Mouse (Mus musculus): ENCODE data around the gene Tmem211.

Gene Tmem211

GRCm38 (mm10) chr5:113226632-113227102 lies at the start of gene Tmem211:
TSS of gene Tmem211 (plus strand) at chr5:113226909.
- peak; percentile 71 for DNase-seq

GRCm38 (mm10) chr5:113179451-113179842 lies 47.3 kb upstream of the Tmem211 start:
- DNase-seq, result no peak

- peak; percentile 87 for DNase-seq
Observed at GRCm38 (mm10) chr5:113179843-113180682, 46.6 kb upstream of the Tmem211 start.

- no peak for DNase-seq
Observed at GRCm38 (mm10) chr5:113180755-113181154, 46.0 kb upstream of the Tmem211 start.

- no peak for DNase-seq
Observed at GRCm38 (mm10) chr5:113181441-113181840, 45.3 kb upstream of the Tmem211 start.

- no peak for DNase-seq
Observed at GRCm38 (mm10) chr5:113190558-113190957, 36.2 kb upstream of the Tmem211 start.

GRCm38 (mm10) chr5:113191901-113192300 lies 34.8 kb upstream of the Tmem211 start:
- no peak for DNase-seq

GRCm38 (mm10) chr5:113193762-113194161 lies 32.9 kb upstream of the Tmem211 start:
- DNase-seq, result peak; percentile 58

- peak; percentile 53 for DNase-seq
Observed at GRCm38 (mm10) chr5:113195451-113195850, 31.3 kb upstream of the Tmem211 start.

- peak; percentile 64 for DNase-seq
Observed at GRCm38 (mm10) chr5:113195907-113196306, 30.8 kb upstream of the Tmem211 start.

- no peak for DNase-seq
Observed at GRCm38 (mm10) chr5:113196916-113197794, 29.6 kb upstream of the Tmem211 start.

GRCm38 (mm10) chr5:113199126-113199771 lies 27.5 kb upstream of the Tmem211 start:
- DNase-seq, result no peak

GRCm38 (mm10) chr5:113199772-113200134 lies 27.0 kb upstream of the Tmem211 start:
- DNase-seq, result no peak

GRCm38 (mm10) chr5:113204193-113204592 lies 22.5 kb upstream of the Tmem211 start:
- DNase-seq, result no peak

GRCm38 (mm10) chr5:113206670-113207352 lies 19.9 kb upstream of the Tmem211 start:
- no peak for DNase-seq

- DNase-seq, result no peak
Observed at GRCm38 (mm10) chr5:113208048-113208447, 18.7 kb upstream of the Tmem211 start.

GRCm38 (mm10) chr5:113208622-113209400 lies 17.9 kb upstream of the Tmem211 start:
- peak; percentile 71 for DNase-seq

GRCm38 (mm10) chr5:113209401-113209750 lies 17.3 kb upstream of the Tmem211 start:
- DNase-seq, result no peak

GRCm38 (mm10) chr5:113209898-113210297 lies 16.8 kb upstream of the Tmem211 start:
- no peak for DNase-seq

- no peak for DNase-seq
Observed at GRCm38 (mm10) chr5:113210314-113210713, 16.4 kb upstream of the Tmem211 start.

GRCm38 (mm10) chr5:113212156-113212835 lies 14.4 kb upstream of the Tmem211 start:
- DNase-seq, result no peak
